Mouse (Mus musculus) liver, adult 2 months (tissue): ENCODE results near the gene Clpx. TPM values are rescaled to one million over a fixed set of nuclear protein-coding genes. Genes with fewer than 3 reads are reported as not detected.
"Not testable (repeated sequence)": the region's sequence is repeated elsewhere in the genome, so short reads cannot be mapped to it uniquely, and the experiment has no call there.

Experiments
- DNase-seq: peaks from one replicate; pipeline ENCODE4 v3.0.0-alpha.2; 2011; ENCODE audit warnings: low read depth, low spot score; ENCODE audit errors: extremely low read depth
- H3K27ac ChIP-seq: fragments of 200-500 bp; replicated peaks from 2 replicates; pipeline ENCODE4 v1.5.1; 2012; ENCODE audit warnings: low read depth, mild to moderate bottlenecking, control low read depth, inconsistent platforms, low read length; ENCODE audit not compliant: insufficient read depth
- H3K27me3 ChIP-seq: fragments of 200-500 bp; 2 replicates; pipeline ENCODE4 v1.6.1; 2012; ENCODE audit warnings: mild to moderate bottlenecking, moderate library complexity, low read length, inconsistent platforms; ENCODE audit not compliant: control insufficient read depth, insufficient read depth
- H3K36me3 ChIP-seq: fragments of 200-500 bp; 2 replicates; pipeline ENCODE4 v1.6.1; 2012; ENCODE audit warnings: low read length, inconsistent platforms; ENCODE audit not compliant: control insufficient read depth, insufficient read depth
- H3K4me1 ChIP-seq: fragments of 200-500 bp; 2 replicates; pipeline ENCODE4 v1.6.1; 2011; ENCODE audit warnings: low read length; ENCODE audit not compliant: control insufficient read depth, insufficient read depth
- H3K4me3 ChIP-seq: fragments of 200-500 bp; 2 replicates; pipeline ENCODE4 v1.5.1; 2011; ENCODE audit warnings: low read depth, mild to moderate bottlenecking, control low read depth, low read length, moderate library complexity; ENCODE audit not compliant: insufficient read depth
- H3K79me2 ChIP-seq: fragments of 200-500 bp; 2 replicates; pipeline ENCODE4 v1.6.1; 2012; ENCODE audit warnings: inconsistent platforms, mild to moderate bottlenecking, low read length, moderate library complexity; ENCODE audit not compliant: control insufficient read depth, insufficient read depth
- H3K9ac ChIP-seq: fragments of 200-500 bp; 2 replicates; pipeline ENCODE4 v1.6.1; 2012; ENCODE audit warnings: low read depth, mild to moderate bottlenecking, control low read depth, inconsistent platforms, low read length
- CTCF ChIP-seq: fragments of 200-500 bp; IDR thresholded peaks from 2 replicates; pipeline ENCODE4 v1.5.1; 2011; ENCODE audit warnings: low read depth, low read length, control low read depth
- POLR2A ChIP-seq: fragments of 200-500 bp; IDR thresholded peaks from 2 replicates; pipeline ENCODE4 v1.6.1; 2011; ENCODE audit warnings: low read length, control low read depth; ENCODE audit not compliant: insufficient read depth; ENCODE audit errors: extremely low read depth
- WGBS: fragments of 180-500 bp; shearing (Covaris S2); methylation state at CpG from one replicate; pipeline ENCODE4 v1.1.7; 2018; 5-methylcytosine and 5-hydroxymethylcytosine counted together
- polyA plus RNA-seq: library from polyadenylated mRNA; depleted of rRNA; stranded (reverse); fragments of >200 nt; gene quantifications from 2 replicates; pipeline ENCODE4 v1.2.3, GENCODE M21; 2012
- total RNA-seq: library from RNA; depleted of rRNA; stranded (reverse); fragments of >200 nt; gene quantifications from 2 replicates; pipeline ENCODE4 v1.2.3, GENCODE M21; 2014

Gene Clpx
- total and polyA plus RNA-seq, 2 experiments, result 39.2 to 56.1 TPM

- no peak for DNase-seq
- Histone ChIP-seq H3K4me1 (no peaks in the 10 kb centered on the region), H3K27me3 (no peaks in the 10 kb centered on the region), H3K4me3 (no peak overlapping the region), H3K36me3 (no peaks in the 10 kb centered on the region), H3K27ac (no peak overlapping the region), H3K9ac (no peak overlapping the region), H3K79me2 (no peaks in the 10 kb centered on the region)
- TF ChIP-seq CTCF (no peak), POLR2A (no peak)
- 66% methylated on average over 7 of the region's 7 CpGs for WGBS
Measured at GRCm38 (mm10) chr9:65267742-65268515, 26.1 kb upstream of the Clpx start.

GRCm38 (mm10) chr9:65273048-65273809 lies 20.8 kb upstream of the Clpx start:
- no peak overlapping the region for H3K9ac ChIP-seq
- TF ChIP-seq POLR2A, result no peak
- no peak for TF ChIP-seq CTCF
- peaks cover 5% of the 10 kb centered on the region; the same call in 1 of the 2 replicates for H3K4me1 ChIP-seq
- 56% methylated on average over 13 of the region's 13 CpGs for WGBS
- no peak overlapping the region for H3K27ac ChIP-seq
- H3K79me2 ChIP-seq, result no peaks in the 10 kb centered on the region
- DNase-seq, result no peak
- H3K36me3 ChIP-seq, result no peaks in the 10 kb centered on the region
- H3K27me3 ChIP-seq, result no peaks in the 10 kb centered on the region
- H3K4me3 ChIP-seq, result no peak overlapping the region

GRCm38 (mm10) chr9:65273873-65274272 lies 20.2 kb upstream of the Clpx start:
- H3K79me2 ChIP-seq, result no peaks in the 10 kb centered on the region
- H3K9ac ChIP-seq, result no peak overlapping the region
- peaks cover 5% of the 10 kb centered on the region; the same call in 1 of the 2 replicates for H3K4me1 ChIP-seq
- H3K27ac ChIP-seq, result no peak overlapping the region
- TF ChIP-seq CTCF, result no peak
- TF ChIP-seq POLR2A, result no peak
- H3K27me3 ChIP-seq, result no peaks in the 10 kb centered on the region
- H3K4me3 ChIP-seq, result no peak overlapping the region
- no peaks in the 10 kb centered on the region for H3K36me3 ChIP-seq
- 81% methylated on average over 4 of the region's 4 CpGs for WGBS
- DNase-seq, result no peak

GRCm38 (mm10) chr9:65274851-65275250 lies 19.2 kb upstream of the Clpx start:
- H3K4me1 ChIP-seq, H3K27me3 ChIP-seq, H3K9ac ChIP-seq, H3K4me3 ChIP-seq, DNase-seq, H3K79me2 ChIP-seq, H3K36me3 ChIP-seq, H3K27ac ChIP-seq: not testable (repeated sequence)
- whole genome bisulfite sequencing, result 92% methylated on average over 3 of the region's 3 CpGs

GRCm38 (mm10) chr9:65275810-65276530 lies 18.1 kb upstream of the Clpx start:
- TF ChIP-seq CTCF (no peak), POLR2A (no peak)

More at GRCm38 (mm10) chr9:65275810-65276530, 18.1 kb upstream of the Clpx start:
- no peak overlapping the region for H3K9ac ChIP-seq
- H3K36me3 ChIP-seq, result no peaks in the 10 kb centered on the region
- no peak overlapping the region for H3K27ac ChIP-seq
- 75% methylated on average over 4 of the region's 4 CpGs for WGBS
- H3K4me3 ChIP-seq, result no peak overlapping the region
- H3K79me2 ChIP-seq, result no peaks in the 10 kb centered on the region
- peaks cover 5% of the 10 kb centered on the region; the same call in 1 of the 2 replicates for H3K4me1 ChIP-seq
- H3K27me3 ChIP-seq, result no peaks in the 10 kb centered on the region
- peak; percentile 77 for DNase-seq
